Comparison of ENCODE assay signal across 9 mouse cellular contexts in genomic region chr10:84056323-84057169, GRCm38 (mm10).
DNase-seq lines count a peak whose midpoint lies in the region; ATAC-seq lines count a peak whose summit lies in the region.
"Had no signal": no experiment of that assay in that cellular context is flagged by ENCODE, and none has a peak within 500 bp of the region (broad histone marks: within the 10 kb centered on the region; RNA-seq: fewer than 3 reads in every experiment).

No protein-coding gene starts in this region.

- DNase-seq in adrenal gland, adult (ENCODE audit: inconsistent age in 2 of 2, low spot score in 1 of 2) = peak; percentile 23 to 71
- DNase-seq in adrenal gland, postnatal 25 days = no peak
- peak; percentile 34 for DNase-seq in kidney, adult 9 months
- DNase-seq in kidney, postnatal 4 days = no peak
- no peak for DNase-seq in gastrocnemius, adult 18-20 months (ENCODE audit: low spot score)
- DNase-seq in embryo, embryonic 11 days = no peak
- DNase-seq: thymus, adult 2 months had no signal

- peak; percentile 57 for ATAC-seq in common myeloid progenitor, adult 5-6 weeks (replicated peaks; ENCODE audit: low read depth, poor library complexity, severe bottlenecking)
- peak; percentile 39 for ATAC-seq in megakaryocyte, adult 5-6 weeks (ENCODE audit: poor library complexity, severe bottlenecking)

Comparison
In these comparisons a context has a peak if more than half of its experiments do, and no peak if none do; other contexts are left out.
1. DNase-seq: peak in adrenal gland, adult (2 of 2) and kidney, adult 9 months (single experiment); none in adrenal gland, postnatal 25 days (single experiment), kidney, postnatal 4 days (0 of 2), gastrocnemius, adult 18-20 months (single experiment) and embryo, embryonic 11 days (single experiment).